Mouse (Mus musculus): Measurements from ENCODE around the gene Calcoco2. TPM values are rescaled to one million over a fixed set of nuclear protein-coding genes. Genes with fewer than 3 reads are reported as not detected.

Gene Calcoco2
- not detected for total RNA-seq (2023)

GRCm38 (mm10) chr11:96111751-96112150 lies at the start of gene Calcoco2:
Calcoco2 (minus strand) TSS chr11:96111964.

DNA sequence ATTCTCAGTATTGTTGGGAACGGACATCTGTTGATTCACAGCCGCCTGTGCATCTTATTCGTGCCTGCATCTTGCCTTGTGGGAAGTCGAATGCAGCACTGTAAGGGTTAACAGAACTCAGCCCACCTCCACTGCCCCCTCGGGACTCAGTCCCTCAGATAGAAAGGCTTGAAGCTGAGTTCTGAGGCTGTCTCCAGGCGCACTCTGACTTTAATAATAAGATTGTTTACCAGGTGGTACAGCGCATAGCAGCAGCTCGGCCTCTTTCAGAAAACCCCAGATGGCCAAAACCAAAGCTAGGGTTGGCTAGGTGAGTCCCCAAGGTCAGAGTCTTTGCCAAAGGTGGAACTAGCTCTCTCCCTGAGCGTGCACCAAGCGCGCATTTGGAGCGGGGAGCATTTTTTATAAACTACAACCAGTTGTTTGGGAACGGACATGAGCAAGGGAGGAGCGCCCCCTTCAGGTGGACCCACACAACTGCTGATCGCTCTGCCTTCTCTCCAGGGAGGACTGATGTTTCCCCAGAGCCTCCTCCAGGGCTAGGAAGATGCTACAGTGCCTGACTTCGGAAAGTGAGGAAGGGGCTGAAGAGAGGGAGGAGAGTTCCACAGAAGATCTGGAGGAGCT lies 21.6 kb upstream of the Calcoco2 start, which contains the start of gene Ttll6:
TSS of gene Ttll6 (plus strand) at position 548 of the 627 bp plus-strand sequence.

GRCm38 (mm10) chr11:96075509-96076220 lies 36.1 kb downstream of the Calcoco2 start, which contains the start of gene Atp5g1:
Atp5g1 (minus strand) TSS chr11:96075670.

GRCm38 (mm10) chr11:96065215-96065911 lies 46.4 kb downstream of the Calcoco2 start, which contains the start of gene Ube2z:
Ube2z (minus strand) TSS chr11:96065388.

Other genes starting within 250 kb of the Calcoco2 start
- not detected for gene B4galnt2, start 197.1 kb downstream of the Calcoco2 start, total RNA-seq (2023)
- gene Igf2bp1, start 106.0 kb downstream of the Calcoco2 start, total RNA-seq (2023): not detected
- gene Gip, start 87.4 kb downstream of the Calcoco2 start, total RNA-seq (2023): not detected
- 47.8 TPM for gene Snf8, start 77.1 kb downstream of the Calcoco2 start, total RNA-seq (2023)
- 37.9 TPM for gene Ube2z, start 46.6 kb downstream of the Calcoco2 start, total RNA-seq (2023)
- gene Atp5g1, start 36.3 kb downstream of the Calcoco2 start, total RNA-seq (2023): 107 TPM
- gene Ttll6, start 21.8 kb upstream of the Calcoco2 start, total RNA-seq (2023): not detected
- gene Hoxb13, start 82.4 kb upstream of the Calcoco2 start, total RNA-seq (2023): not detected
- not detected for gene Hoxb9, start 159.5 kb upstream of the Calcoco2 start, total RNA-seq (2023)
- not detected for gene Hoxb8, start 169.9 kb upstream of the Calcoco2 start, total RNA-seq (2023)
- not detected for gene Hoxb7, start 174.7 kb upstream of the Calcoco2 start, total RNA-seq (2023)
- not detected for gene Hoxb6, start 180.5 kb upstream of the Calcoco2 start, total RNA-seq (2023)
- gene Hoxb5, start 191.4 kb upstream of the Calcoco2 start, total RNA-seq (2023): not detected
- gene Hoxb4, start 206.3 kb upstream of the Calcoco2 start, total RNA-seq (2023): 1.2 TPM
- not detected for gene Hoxb3, start 211.4 kb upstream of the Calcoco2 start, total RNA-seq (2023)
- gene Hoxb2, start 238.6 kb upstream of the Calcoco2 start, total RNA-seq (2023): not detected